Mouse (Mus musculus): ENCODE data around the gene Olfr125.

The Olfr125 gene

GRCm38 (mm10) chr17:37832649-37833048, at the start of gene Olfr125:
Gene Olfr125 (plus strand): TSS chr17:37832949.
- no peak for DNase-seq (ENCODE audit: low spot score in 2 of 2)

DNA sequence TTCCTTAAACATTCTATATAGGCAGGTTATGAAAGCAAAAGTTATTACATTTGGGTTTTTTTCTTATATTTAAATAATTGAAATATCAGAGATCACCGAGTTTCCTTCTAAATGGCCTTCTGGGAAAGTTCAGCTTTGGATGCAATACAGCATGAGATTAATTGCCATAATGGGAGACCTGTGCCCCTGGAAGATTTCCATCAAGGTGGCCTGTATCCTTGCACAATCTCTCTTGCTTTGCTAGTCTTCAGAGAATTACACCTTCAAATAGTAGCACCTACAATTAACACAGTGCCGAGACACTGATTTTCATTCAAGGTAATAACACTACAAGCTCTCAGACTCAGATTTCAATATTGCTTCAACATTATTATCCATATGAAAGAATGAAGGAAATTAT, 39.5 kb upstream of the Olfr125 start, which contains the start of gene Olfr123:
Olfr123 (plus strand) TSS at position 301 of the 400 bp plus-strand sequence.
- DNase-seq (ENCODE audit: low spot score in 2 of 2), result no peak

GRCm38 (mm10) chr17:37799588-37799987, 33.2 kb upstream of the Olfr125 start, which contains the start of gene Olfr124:
Gene Olfr124 (plus strand): TSS chr17:37799888.
- DNase-seq (ENCODE audit: low spot score in 2 of 2), result no peak

DNA sequence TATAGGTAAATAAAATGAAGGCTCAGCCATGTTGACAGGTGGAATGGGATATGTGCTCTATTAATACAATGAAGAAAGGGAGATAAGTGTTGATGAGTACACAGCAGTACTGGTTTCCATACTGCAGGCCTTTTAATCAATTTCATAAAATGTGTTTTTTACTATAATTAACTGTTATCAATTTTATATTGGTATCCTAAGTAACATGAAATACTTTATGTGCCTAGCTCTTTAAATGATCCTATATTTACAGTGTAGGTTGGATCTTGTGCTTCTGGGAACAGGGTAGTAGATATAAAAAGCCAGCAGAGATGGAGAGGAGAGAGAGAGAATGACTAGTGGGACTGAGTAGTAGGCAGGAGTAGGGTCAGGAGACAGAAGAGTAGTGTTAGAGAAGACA, 14.4 kb downstream of the Olfr125 start, which contains the start of gene Olfr126:
Olfr126 (plus strand) TSS at position 301 of the 400 bp plus-strand sequence.
- DNase-seq (ENCODE audit: low spot score in 2 of 2), result no peak

DNA sequence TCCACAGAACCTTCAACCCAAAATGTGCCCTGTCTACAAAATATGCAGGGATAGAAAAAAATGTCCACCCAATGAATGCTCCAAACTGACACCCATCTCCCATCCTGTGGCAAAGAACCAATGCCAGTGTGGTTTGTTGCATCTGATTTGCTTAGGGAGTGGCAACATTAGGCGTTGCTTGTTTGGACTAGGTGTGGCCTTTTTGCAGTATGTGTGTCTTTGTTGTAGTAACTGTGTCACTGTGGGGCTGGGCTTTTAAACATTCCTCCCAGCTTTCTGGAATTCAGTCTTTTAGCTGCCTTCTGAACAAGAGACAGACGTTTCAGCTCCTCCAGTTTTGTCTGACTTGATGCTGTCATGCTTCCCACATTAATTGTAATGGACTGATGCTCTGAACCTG, 31.2 kb downstream of the Olfr125 start:
- no peak for DNase-seq (ENCODE audit: low spot score in 2 of 2)

DNA sequence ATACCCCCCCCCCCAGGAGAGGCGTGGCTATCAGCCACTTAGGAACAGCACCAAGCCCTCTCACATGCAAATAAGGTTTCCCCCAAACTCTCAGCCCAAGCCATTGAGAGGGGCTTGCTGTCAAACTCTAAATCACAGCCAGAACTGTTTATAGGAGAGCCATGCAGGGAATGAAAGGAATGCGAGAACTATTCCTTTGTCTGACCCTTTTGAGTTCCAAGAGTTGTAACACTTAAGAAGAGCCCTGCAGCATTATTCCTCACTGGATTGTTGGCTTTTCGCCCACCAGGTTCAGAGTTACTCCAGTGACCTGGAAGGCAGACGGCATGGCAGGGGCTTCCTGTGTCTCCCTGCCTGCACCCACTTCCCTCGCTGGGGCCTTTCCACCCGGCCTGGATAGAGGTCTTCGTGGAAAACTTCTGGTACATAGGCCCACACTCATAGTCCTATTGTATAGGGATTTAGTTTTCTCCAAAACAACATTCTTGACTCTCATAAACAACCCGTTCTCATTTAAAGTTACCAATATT, 37.0 kb downstream of the Olfr125 start:
- DNase-seq (ENCODE audit: low spot score in 2 of 2), result no peak

DNA sequence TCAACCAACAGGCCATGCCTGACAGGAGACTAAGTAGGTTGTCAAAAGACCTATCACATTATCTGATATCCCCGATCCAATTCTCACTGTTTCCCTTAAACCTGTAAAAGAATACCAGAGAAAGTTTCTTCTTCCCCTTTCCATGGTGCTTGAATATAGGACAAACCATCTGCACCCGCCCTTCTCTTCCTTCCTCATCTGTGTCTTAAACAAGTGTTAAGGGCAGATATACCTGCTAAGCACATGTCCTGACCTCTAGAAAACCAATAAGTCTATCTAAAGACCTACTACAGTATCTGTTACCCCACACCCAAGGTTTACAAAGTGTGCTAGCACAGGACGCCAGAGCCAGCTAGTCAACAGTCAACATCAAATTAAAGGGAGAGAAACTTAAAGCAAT, 41.1 kb downstream of the Olfr125 start:
- DNase-seq (ENCODE audit: low spot score in 2 of 2), result no peak

Measured in spleen, postnatal 4 days (tissue).